Mouse (Mus musculus): ENCODE data around the gene Map3k9. TPM values are rescaled to one million over a fixed set of nuclear protein-coding genes. Genes with fewer than 3 reads are reported as not detected.

Map3k9 gene
- polyA plus RNA-seq, 1 experiment from 2014 or later: 7.9 TPM

DNA sequence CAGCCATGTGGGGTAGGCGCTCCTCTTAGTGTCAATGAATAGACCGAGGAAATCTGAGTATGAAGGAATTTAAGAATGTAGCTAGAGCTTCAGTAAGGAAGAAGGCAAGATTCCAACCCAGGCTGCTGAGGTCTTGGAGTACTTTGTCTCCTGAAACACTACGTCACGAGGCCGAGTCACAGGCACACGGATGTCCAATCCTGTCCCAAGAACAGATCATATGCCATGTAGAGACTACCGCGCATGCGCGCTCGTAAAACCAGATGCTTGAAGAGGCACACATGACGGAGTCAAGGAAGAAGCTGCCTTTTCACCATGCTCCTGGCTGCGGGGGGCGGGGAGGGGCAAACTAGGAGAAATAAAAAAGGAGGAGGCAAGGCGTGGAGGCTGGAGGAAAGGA is 90.9 kb downstream of the Map3k9 start:
- Histone ChIP-seq H3K4me3 (no peak overlapping the region), H3K9ac (no peak overlapping the region), H3K4me2 (replicated peaks) (no peak overlapping the region), H3K27me3 (replicated peaks) (no peaks in the 10 kb centered on the region), H3K4me1 (0 out of 2 replicates have a peak, but pooled peaks cover 11% of the 10 kb centered on the region), H3K27ac (no peak overlapping the region), H3K36me3 (no peaks in the 10 kb centered on the region), H3K9me3 (no peaks in the 10 kb centered on the region)
- ATAC-seq (ENCODE audit: low FRiP score, low read depth): no peak
- 90% methylated on average over 15 of the region's 15 CpGs for WGBS

GRCm38 (mm10) chr12:81689505-81690056 is 91.4 kb downstream of the Map3k9 start:
- whole genome bisulfite sequencing: 48% methylated on average over 4 of the region's 4 CpGs
- no peak overlapping the region for H3K27ac ChIP-seq
- no peak for ATAC-seq (ENCODE audit: low FRiP score, low read depth)
- H3K36me3 ChIP-seq: no peaks in the 10 kb centered on the region
- no peaks in the 10 kb centered on the region for H3K9me3 ChIP-seq
- 0 out of 2 replicates have a peak, but pooled peaks cover 11% of the 10 kb centered on the region for H3K4me1 ChIP-seq
- H3K4me3 ChIP-seq: no peak overlapping the region
- H3K9ac ChIP-seq: no peak overlapping the region
- H3K27me3 ChIP-seq (replicated peaks): no peaks in the 10 kb centered on the region
- H3K4me2 ChIP-seq (replicated peaks): no peak overlapping the region

DNA sequence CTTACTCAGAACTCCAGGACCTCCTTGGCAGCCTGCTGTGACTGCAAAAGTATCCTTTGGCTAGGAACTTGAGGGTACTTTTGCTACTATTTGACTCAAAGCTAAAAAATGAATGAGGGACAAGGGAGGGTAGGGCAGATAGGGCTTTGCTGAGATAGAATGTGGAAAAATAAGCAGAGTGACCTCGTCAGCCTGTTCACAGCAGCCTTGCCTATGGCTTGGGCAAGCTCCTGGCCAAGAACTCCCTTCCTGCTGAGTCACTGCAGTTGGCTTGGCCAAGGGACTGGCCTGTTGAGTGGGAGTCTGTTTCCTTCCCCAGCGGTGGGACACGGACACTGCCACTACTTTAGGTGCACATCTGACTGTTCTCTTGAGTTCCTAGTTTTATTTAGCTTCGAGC is 92.4 kb downstream of the Map3k9 start:
- H3K4me2 ChIP-seq (replicated peaks): no peak overlapping the region
- no peak overlapping the region for H3K4me3 ChIP-seq
- H3K27me3 ChIP-seq (replicated peaks): no peaks in the 10 kb centered on the region
- H3K9ac ChIP-seq: no peak overlapping the region
- H3K36me3 ChIP-seq: no peaks in the 10 kb centered on the region
- ATAC-seq (ENCODE audit: low FRiP score, low read depth): no peak
- H3K4me1 ChIP-seq: 0 out of 2 replicates have a peak, but pooled peaks cover 11% of the 10 kb centered on the region
- H3K9me3 ChIP-seq: no peaks in the 10 kb centered on the region
- 88% methylated on average over 4 of the region's 4 CpGs for WGBS
- H3K27ac ChIP-seq: no peak overlapping the region

DNA sequence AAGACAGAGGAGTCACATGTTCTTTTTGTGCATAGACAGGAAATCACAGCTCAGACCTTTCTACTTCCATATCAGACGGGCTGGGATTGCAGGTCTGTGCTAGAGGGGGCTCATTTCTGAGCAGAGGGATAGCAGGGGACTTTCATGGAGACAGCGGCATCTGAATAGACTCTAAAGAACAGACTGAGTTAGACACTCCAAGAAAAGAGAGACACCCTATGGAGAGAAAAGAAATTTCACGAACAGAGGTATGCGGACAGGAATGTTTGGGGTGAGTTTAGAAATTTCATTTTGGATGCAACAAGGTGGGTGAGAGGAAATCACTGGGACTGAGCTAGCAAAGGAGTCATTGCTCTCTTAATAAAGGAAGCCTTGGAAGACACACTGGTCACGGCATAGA is 93.1 kb downstream of the Map3k9 start:
- H3K27me3 ChIP-seq (replicated peaks): no peaks in the 10 kb centered on the region
- no peak for ATAC-seq (ENCODE audit: low FRiP score, low read depth)
- no peaks in the 10 kb centered on the region for H3K36me3 ChIP-seq
- no peak overlapping the region for H3K4me3 ChIP-seq
- WGBS: 85% methylated on average over 5 of the region's 5 CpGs
- no peak overlapping the region for H3K9ac ChIP-seq
- H3K27ac ChIP-seq: no peak overlapping the region
- 0 out of 2 replicates have a peak, but pooled peaks cover 11% of the 10 kb centered on the region for H3K4me1 ChIP-seq
- no peak overlapping the region for H3K4me2 ChIP-seq (replicated peaks)
- H3K9me3 ChIP-seq: no peaks in the 10 kb centered on the region

DNA sequence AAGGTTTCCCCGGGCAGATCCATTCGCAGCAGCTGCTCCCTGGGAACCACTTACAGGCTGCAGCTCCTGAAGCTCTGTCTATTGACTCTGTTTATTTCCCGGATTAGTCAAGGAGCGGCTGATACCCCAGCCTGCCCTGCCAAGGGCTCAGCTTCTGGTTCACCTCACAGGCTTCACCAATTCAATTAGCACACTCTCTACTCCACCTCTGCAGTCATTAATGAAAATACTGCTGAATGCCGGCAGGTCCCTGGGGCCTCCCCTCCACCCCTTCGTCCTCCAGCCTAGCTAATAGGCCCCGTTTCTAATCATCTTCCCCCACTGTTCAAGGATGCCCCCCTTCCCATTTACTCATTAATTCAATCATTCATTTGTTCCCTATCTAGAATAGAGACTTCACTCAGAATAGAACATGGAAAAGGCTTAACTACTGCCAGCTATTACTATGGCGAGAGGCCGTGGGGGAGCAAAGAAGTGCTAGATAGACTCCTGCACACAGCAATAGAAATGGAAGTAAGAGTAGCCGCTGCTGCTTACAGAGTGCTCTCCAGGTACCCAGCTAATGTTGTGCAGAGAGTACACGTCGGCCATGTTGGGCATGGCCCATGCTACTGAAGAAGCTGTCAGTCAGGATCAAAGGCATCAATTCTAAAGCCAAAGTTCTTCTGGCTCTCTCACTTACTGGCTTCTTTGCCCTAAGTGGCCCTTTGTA is 94.4 kb downstream of the Map3k9 start:
- H3K4me3 ChIP-seq: no peak overlapping the region
- no peaks in the 10 kb centered on the region for H3K27me3 ChIP-seq (replicated peaks)
- peak; percentile 63; the same call in 1 of the 2 replicates for ATAC-seq (ENCODE audit: low FRiP score, low read depth)
- H3K4me1 ChIP-seq: 0 out of 2 replicates have a peak, but pooled peaks cover 11% of the 10 kb centered on the region
- H3K4me2 ChIP-seq (replicated peaks): no peak overlapping the region
- H3K27ac ChIP-seq: no peak overlapping the region
- H3K9ac ChIP-seq: no peak overlapping the region
- no peaks in the 10 kb centered on the region for H3K36me3 ChIP-seq
- H3K9me3 ChIP-seq: no peaks in the 10 kb centered on the region
- 43% methylated on average over 12 of the region's 12 CpGs for WGBS

GRCm38 (mm10) chr12:81685981-81686380 is 95.0 kb downstream of the Map3k9 start:
- H3K27ac ChIP-seq: no peak overlapping the region
- H3K36me3 ChIP-seq: no peaks in the 10 kb centered on the region
- no peak for ATAC-seq (ENCODE audit: low FRiP score, low read depth)
- WGBS: 47% methylated on average over 3 of the region's 3 CpGs
- no peak overlapping the region for H3K4me2 ChIP-seq (replicated peaks)
- no peaks in the 10 kb centered on the region for H3K9me3 ChIP-seq
- no peak overlapping the region for H3K9ac ChIP-seq
- H3K27me3 ChIP-seq (replicated peaks): no peaks in the 10 kb centered on the region
- 0 out of 2 replicates have a peak, but pooled peaks cover 11% of the 10 kb centered on the region for H3K4me1 ChIP-seq
- no peak overlapping the region for H3K4me3 ChIP-seq

DNA sequence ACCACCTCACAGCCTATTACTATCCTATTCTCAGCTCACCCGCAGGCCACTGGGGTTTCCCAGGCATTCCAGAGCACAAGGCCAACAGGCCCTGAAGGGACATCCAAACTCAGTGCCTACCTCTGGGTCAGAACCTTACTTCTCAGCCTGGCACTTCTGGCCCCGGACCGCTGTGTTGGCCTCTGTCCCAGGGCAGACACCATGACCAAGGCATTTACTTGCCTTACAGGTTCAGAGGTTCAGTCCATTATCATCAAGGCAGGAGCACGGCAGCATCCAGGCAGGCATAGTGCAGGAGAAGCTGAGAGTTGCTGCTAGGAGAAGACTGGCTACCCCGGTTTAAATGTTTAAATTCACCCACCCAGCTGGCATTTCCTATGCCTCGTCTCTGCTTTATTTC is 96.9 kb downstream of the Map3k9 start:
- Histone ChIP-seq H3K27me3 (replicated peaks) (no peaks in the 10 kb centered on the region), H3K4me3 (no peak overlapping the region), H3K4me1 (0 out of 2 replicates have a peak, but pooled peaks cover 11% of the 10 kb centered on the region), H3K36me3 (no peaks in the 10 kb centered on the region), H3K27ac (no peak overlapping the region), H3K9me3 (no peaks in the 10 kb centered on the region), H3K4me2 (replicated peaks) (no peak overlapping the region), H3K9ac (no peak overlapping the region)
- ATAC-seq (ENCODE audit: low FRiP score, low read depth): no peak
- WGBS: 78% methylated on average over 6 of the region's 6 CpGs

GRCm38 (mm10) chr12:81683395-81683794 is 97.6 kb downstream of the Map3k9 start:
- Histone ChIP-seq H3K4me3 (no peak overlapping the region), H3K4me1 (0 out of 2 replicates have a peak, but pooled peaks cover 11% of the 10 kb centered on the region), H3K4me2 (replicated peaks) (no peak overlapping the region), H3K9ac (no peak overlapping the region), H3K27me3 (replicated peaks) (no peaks in the 10 kb centered on the region), H3K27ac (no peak overlapping the region), H3K36me3 (no peaks in the 10 kb centered on the region), H3K9me3 (no peaks in the 10 kb centered on the region)
- ATAC-seq (ENCODE audit: low FRiP score, low read depth): no peak
- WGBS: 75% methylated on average over 11 of the region's 11 CpGs

DNA sequence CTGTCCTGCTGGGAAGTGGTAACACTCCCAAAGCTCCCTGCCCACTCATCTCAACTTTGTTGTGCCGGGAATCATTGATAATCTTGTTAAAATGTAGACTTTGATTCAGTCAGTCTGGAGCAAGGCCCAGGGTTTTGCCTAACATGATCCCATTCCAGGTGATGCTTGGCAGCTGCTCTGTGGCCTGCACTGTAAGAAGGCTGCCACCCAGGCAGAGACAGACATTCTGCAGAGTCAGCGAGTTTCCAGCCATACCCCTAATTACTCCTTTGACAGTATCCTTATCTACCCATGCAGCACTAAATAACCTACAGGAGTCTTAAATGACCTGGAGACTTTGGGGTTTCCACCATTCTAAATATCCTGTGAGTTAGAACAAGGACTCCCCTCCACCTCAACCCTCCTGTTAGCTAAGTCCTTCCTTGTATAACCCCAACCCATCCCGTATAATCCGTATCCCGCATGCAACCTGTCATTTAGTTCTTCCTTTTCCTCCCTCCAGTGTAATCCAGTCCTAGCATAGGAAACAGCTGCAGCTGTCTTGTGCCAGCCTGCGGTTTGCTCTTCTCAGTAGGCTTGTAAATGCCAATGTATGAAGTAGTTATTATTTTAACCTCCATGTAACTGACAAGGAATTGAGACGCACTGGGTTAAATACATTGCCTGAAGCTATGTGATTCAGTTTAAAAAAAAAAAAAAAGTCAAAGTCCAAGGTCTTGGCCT is 101.0 kb downstream of the Map3k9 start:
- H3K27me3 ChIP-seq (replicated peaks): no peaks in the 10 kb centered on the region
- H3K4me1 ChIP-seq: no peaks in the 10 kb centered on the region
- H3K4me3 ChIP-seq: no peak overlapping the region
- ATAC-seq (ENCODE audit: low FRiP score, low read depth): no peak
- H3K27ac ChIP-seq: no peak overlapping the region
- H3K9ac ChIP-seq: no peak overlapping the region
- H3K4me2 ChIP-seq (replicated peaks): no peak overlapping the region
- WGBS: 82% methylated on average over 7 of the region's 7 CpGs
- no peaks in the 10 kb centered on the region for H3K9me3 ChIP-seq
- no peaks in the 10 kb centered on the region for H3K36me3 ChIP-seq

GRCm38 (mm10) chr12:81675557-81675956 is 105.4 kb downstream of the Map3k9 start:
- Histone ChIP-seq H3K4me1 (no peaks in the 10 kb centered on the region), H3K27me3 (replicated peaks) (no peaks in the 10 kb centered on the region), H3K4me3 (no peak overlapping the region), H3K36me3 (no peaks in the 10 kb centered on the region), H3K9me3 (no peaks in the 10 kb centered on the region), H3K4me2 (replicated peaks) (no peak overlapping the region), H3K27ac (no peak overlapping the region), H3K9ac (no peak overlapping the region)
- WGBS: 67% methylated on average over 2 of the region's 2 CpGs
- ATAC-seq (ENCODE audit: low FRiP score, low read depth): no peak

All from neural tube, embryonic 12.5 days (tissue).